In genomic region chr2:101797901-101798250, GRCm38 (mm10) we compare ENCODE assay signal across 8 mouse cellular contexts.
A peak's percentile ranks its signal among the peaks of the same experiment; 100 is the strongest.
DNase-seq lines count a peak whose midpoint lies in the region; ATAC-seq lines count a peak whose summit lies in the region.

No protein-coding gene starts in this region.

- H3K4me1 ChIP-seq in megakaryocyte, embryonic 14.5 days = peaks cover 67% of the 10 kb centered on the region
- H3K4me1 ChIP-seq in embryonic facial prominence, embryonic 12.5 days = peaks cover 10% of the 10 kb centered on the region
- peaks cover 48% of the 10 kb centered on the region for H3K4me1 ChIP-seq in kidney, embryonic 15.5 days
- H3K4me1 ChIP-seq in midbrain, embryonic 13.5 days (replicated peaks) = peaks cover 28% of the 10 kb centered on the region

- peaks cover 3% of the 10 kb centered on the region; the same call in 1 of the 2 replicates for H3K9me3 ChIP-seq in megakaryocyte, embryonic 14.5 days
- H3K9me3 ChIP-seq in embryonic facial prominence, embryonic 12.5 days = no peaks in the 10 kb centered on the region
- no peaks in the 10 kb centered on the region for H3K9me3 ChIP-seq in kidney, embryonic 15.5 days (replicated peaks)
- H3K9me3 ChIP-seq in midbrain, embryonic 13.5 days = 0 out of 2 replicates have a peak, but pooled peaks cover 2% of the 10 kb centered on the region

- H3K4me2 ChIP-seq in embryonic facial prominence, embryonic 12.5 days (replicated peaks) = peak overlapping the region; percentile 63
- peak overlapping the region; percentile 78 for H3K4me2 ChIP-seq in kidney, embryonic 15.5 days
- H3K4me2 ChIP-seq in midbrain, embryonic 13.5 days (replicated peaks) = peak overlapping the region; percentile 91

- peaks cover 2% of the 10 kb centered on the region for H3K27me3 ChIP-seq in megakaryocyte, embryonic 14.5 days (replicated peaks)
- no peaks in the 10 kb centered on the region for H3K27me3 ChIP-seq in embryonic facial prominence, embryonic 12.5 days
- no peaks in the 10 kb centered on the region for H3K27me3 ChIP-seq in kidney, embryonic 15.5 days
- H3K27me3 ChIP-seq in midbrain, embryonic 13.5 days = peaks cover 39% of the 10 kb centered on the region

- DNase-seq in thymus, postnatal 25 days = no peak
- DNase-seq in gastrocnemius, adult 8-10 months (ENCODE audit: low spot score in 2 of 2) = no peak
- no peak for DNase-seq in left cerebral cortex, adult 9 months (ENCODE audit: low spot score in 2 of 2)

- H3K36me3 ChIP-seq in megakaryocyte, embryonic 14.5 days (replicated peaks; ENCODE audit: low read length) = peaks cover 33% of the 10 kb centered on the region
- H3K36me3 ChIP-seq in embryonic facial prominence, embryonic 12.5 days = no peaks in the 10 kb centered on the region
- H3K36me3 ChIP-seq in kidney, embryonic 15.5 days = 0 out of 2 replicates have a peak, but pooled peaks cover 3% of the 10 kb centered on the region
- no peaks in the 10 kb centered on the region for H3K36me3 ChIP-seq in midbrain, embryonic 13.5 days

- peak overlapping the region; percentile 89 for H3K27ac ChIP-seq in embryonic facial prominence, embryonic 12.5 days
- H3K27ac ChIP-seq in kidney, embryonic 15.5 days = peak overlapping the region; percentile 96
- H3K27ac ChIP-seq in midbrain, embryonic 13.5 days = peak overlapping the region; percentile 39; the same call in 1 of the 2 replicates

- no peak for ATAC-seq in megakaryocyte, adult 5-6 weeks (ENCODE audit: poor library complexity, severe bottlenecking)
- no peak for ATAC-seq in embryonic facial prominence, embryonic 12.5 days (ENCODE audit: insufficient number of reproducible peaks, insufficient read depth, low FRiP score, low TSS enrichment)
- 0 out of 2 replicates have a peak, but pooled peaks have one; percentile 10 for ATAC-seq in kidney, embryonic 15.5 days (replicated peaks; ENCODE audit: low FRiP score)
- ATAC-seq in midbrain, embryonic 13.5 days = no peak

- peak overlapping the region; percentile 49 for H3K9ac ChIP-seq in embryonic facial prominence, embryonic 12.5 days
- peak overlapping the region; percentile 77 for H3K9ac ChIP-seq in kidney, embryonic 15.5 days
- H3K9ac ChIP-seq in midbrain, embryonic 13.5 days (replicated peaks) = peak overlapping the region; percentile 62

- 2% methylated on average over 19 of the region's 19 CpGs for WGBS in embryonic facial prominence, embryonic 12.5 days
- WGBS in kidney, embryonic 15.5 days = 1% methylated on average over 19 of the region's 19 CpGs
- 1% methylated on average over 19 of the region's 19 CpGs for WGBS in midbrain, embryonic 13.5 days

- peak overlapping the region; percentile 95 for H3K4me3 ChIP-seq in megakaryocyte, embryonic 14.5 days (replicated peaks)
- H3K4me3 ChIP-seq in embryonic facial prominence, embryonic 12.5 days = peak overlapping the region; percentile 48
- H3K4me3 ChIP-seq in kidney, embryonic 15.5 days (replicated peaks) = peak overlapping the region; percentile 76
- peak overlapping the region; percentile 54 for H3K4me3 ChIP-seq in midbrain, embryonic 13.5 days (replicated peaks)

Comparison
In these comparisons a context has a peak if more than half of its experiments do, and no peak if none do; other contexts are left out.
1. H3K27ac ChIP-seq: peak in every context shown above with its lines; median percentile 96 in kidney, embryonic 15.5 days; 89 in embryonic facial prominence, embryonic 12.5 days; 39 in midbrain, embryonic 13.5 days.